Mouse (Mus musculus): ENCODE results near the gene Ntm. TPM values are rescaled to one million over a fixed set of nuclear protein-coding genes. Genes with fewer than 3 reads are reported as not detected.

The Ntm gene
- polyA plus RNA-seq, 1 experiment from 2014 or later = 21.4 TPM

DNA sequence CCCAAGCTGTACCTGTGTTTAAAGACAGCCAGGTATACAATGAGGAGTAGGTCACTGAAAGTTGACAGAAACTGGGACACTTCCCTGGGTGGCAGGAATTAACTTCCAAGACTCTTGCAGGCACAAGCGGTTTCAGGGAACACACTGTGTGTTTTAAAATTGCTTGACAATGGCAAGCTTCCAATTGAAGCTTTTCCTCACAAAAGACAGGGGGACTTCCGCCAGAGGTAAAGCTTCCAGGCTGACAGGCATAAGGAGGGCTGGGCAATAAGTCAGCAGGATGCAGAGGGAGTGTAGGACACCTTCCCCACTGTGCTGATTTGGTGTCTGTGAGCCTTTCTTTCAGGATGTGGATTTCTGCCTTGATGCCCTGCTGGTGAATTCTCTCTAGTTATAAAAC is 656.0 kb downstream of the Ntm start:
- Histone ChIP-seq H3K9me3 (no peaks in the 10 kb centered on the region), H3K27ac (no peak overlapping the region), H3K4me1 (no peaks in the 10 kb centered on the region), H3K36me3 (no peaks in the 10 kb centered on the region), H3K4me3 (no peak overlapping the region), H3K4me2 (no peak overlapping the region), H3K27me3 (no peaks in the 10 kb centered on the region), H3K9ac (no peak overlapping the region)
- WGBS = 19% methylated on average over 2 of the region's 2 CpGs
- no peak for ATAC-seq (ENCODE audit: borderline replicate concordance, extremely low read depth, low FRiP score, low TSS enrichment)

DNA sequence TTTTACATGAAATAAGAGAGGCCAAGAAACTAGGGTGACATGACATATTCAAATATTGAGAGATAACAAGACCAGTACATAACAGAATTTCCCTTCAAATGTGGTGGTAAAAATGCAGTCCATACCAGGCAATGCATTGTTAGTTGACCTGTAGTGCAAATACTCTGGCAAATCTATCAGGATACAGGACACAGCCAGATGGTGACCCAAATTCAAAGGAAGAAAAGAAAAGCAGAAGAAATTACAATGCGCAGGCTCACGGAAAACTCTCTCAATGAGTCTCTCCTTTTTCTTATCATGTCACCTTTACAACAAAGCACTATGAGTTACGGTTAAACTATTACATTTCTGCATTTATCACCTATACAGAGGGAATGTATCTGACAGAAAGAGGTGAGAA is 664.6 kb downstream of the Ntm start:
- WGBS = 77% methylated on average over 3 of the region's 3 CpGs
- no peak overlapping the region for H3K27ac ChIP-seq
- no peak overlapping the region for H3K4me2 ChIP-seq
- H3K4me3 ChIP-seq = no peak overlapping the region
- H3K9ac ChIP-seq = no peak overlapping the region
- no peaks in the 10 kb centered on the region for H3K4me1 ChIP-seq
- no peaks in the 10 kb centered on the region for H3K27me3 ChIP-seq
- ATAC-seq (ENCODE audit: borderline replicate concordance, extremely low read depth, low FRiP score, low TSS enrichment) = no peak
- H3K36me3 ChIP-seq = no peaks in the 10 kb centered on the region
- no peaks in the 10 kb centered on the region for H3K9me3 ChIP-seq

DNA sequence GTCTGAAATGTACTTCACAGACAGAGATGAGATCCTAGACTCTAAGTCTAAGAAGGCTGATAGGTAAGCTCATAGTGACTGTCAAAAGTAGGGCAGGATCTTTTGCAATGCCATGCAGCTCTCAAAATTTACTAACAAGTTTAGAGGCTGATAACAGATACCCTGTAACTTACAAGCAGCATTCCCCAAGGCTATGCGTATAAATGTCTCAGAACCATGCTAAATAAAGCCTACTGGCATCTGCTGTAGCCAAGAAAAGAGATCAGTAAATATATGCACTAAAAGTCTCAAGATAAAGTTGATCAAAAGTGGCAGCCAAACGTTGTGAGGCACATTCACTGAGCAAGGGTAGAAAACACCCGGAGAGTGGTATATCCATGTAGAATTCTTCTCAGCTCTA is 666.2 kb downstream of the Ntm start:
- H3K27me3 ChIP-seq = no peaks in the 10 kb centered on the region
- no peak overlapping the region for H3K4me2 ChIP-seq
- WGBS = 83% methylated on average over 3 of the region's 3 CpGs
- H3K36me3 ChIP-seq = no peaks in the 10 kb centered on the region
- no peak overlapping the region for H3K4me3 ChIP-seq
- no peak overlapping the region for H3K9ac ChIP-seq
- no peaks in the 10 kb centered on the region for H3K9me3 ChIP-seq
- H3K27ac ChIP-seq = no peak overlapping the region
- no peaks in the 10 kb centered on the region for H3K4me1 ChIP-seq
- no peak for ATAC-seq (ENCODE audit: borderline replicate concordance, extremely low read depth, low FRiP score, low TSS enrichment)

DNA sequence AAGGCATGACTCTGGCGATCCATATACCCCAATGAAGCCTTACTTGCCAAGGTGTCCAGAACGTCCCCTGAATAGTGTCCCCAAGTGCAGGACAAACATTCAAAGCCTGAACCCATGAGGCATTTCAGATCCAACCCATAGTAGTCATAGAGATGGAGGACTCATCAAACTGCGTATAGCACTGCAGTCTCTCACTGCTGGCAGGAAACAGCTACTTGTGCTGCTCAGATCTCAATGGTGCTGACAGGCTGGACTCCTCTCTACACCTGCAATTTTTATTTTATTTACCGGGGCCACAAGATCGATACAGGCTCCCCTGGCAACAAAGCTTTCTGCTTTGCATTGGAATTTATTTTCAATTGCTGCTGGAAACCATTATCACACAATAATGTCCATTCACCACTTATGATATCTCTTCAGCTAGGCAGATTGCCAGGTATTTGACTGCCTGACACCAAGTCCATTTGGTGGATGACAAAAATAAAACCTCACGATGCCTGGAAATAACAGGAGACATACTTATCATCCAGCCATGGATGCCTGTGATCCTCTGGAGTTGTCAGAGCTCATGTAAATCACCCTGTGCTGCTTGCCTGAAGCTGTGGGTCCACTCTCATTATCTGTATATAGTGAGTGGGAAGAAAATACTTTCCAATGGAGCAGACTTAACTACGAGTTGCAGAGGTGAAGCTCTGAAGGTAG is 674.8 kb downstream of the Ntm start:
- no peaks in the 10 kb centered on the region for H3K27me3 ChIP-seq
- H3K4me3 ChIP-seq = no peak overlapping the region
- 49% methylated on average over 7 of the region's 7 CpGs for WGBS
- H3K4me2 ChIP-seq = no peak overlapping the region
- no peaks in the 10 kb centered on the region for H3K36me3 ChIP-seq
- H3K4me1 ChIP-seq = peaks cover 5% of the 10 kb centered on the region; the same call in 1 of the 2 replicates
- ATAC-seq (ENCODE audit: borderline replicate concordance, extremely low read depth, low FRiP score, low TSS enrichment) = no peak
- no peak overlapping the region for H3K9ac ChIP-seq
- no peaks in the 10 kb centered on the region for H3K9me3 ChIP-seq
- H3K27ac ChIP-seq = no peak overlapping the region

DNA sequence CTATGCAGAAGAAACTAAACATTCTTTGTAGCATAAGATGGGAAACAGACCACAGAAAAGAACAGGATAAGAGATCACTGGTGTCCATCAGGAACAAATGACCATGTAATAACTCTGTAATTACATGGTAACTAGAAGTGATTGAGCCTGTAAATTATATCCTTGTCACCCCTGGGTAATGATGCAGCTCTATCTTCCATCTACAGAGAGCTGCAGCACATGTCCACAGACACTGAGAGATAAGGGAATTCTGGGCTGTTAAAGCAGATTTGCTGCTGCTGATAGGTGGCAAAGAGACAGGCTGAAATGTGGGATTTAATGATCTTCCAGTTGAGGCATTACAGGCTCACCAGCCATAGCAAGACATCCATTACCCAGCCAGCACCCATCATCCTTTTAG is 677.8 kb downstream of the Ntm start:
- Histone ChIP-seq H3K4me1 (peaks cover 5% of the 10 kb centered on the region; the same call in 1 of the 2 replicates), H3K36me3 (no peaks in the 10 kb centered on the region), H3K9me3 (no peaks in the 10 kb centered on the region), H3K27me3 (no peaks in the 10 kb centered on the region), H3K27ac (no peak overlapping the region), H3K4me2 (no peak overlapping the region), H3K9ac (no peak overlapping the region), H3K4me3 (no peak overlapping the region)
- ATAC-seq (ENCODE audit: borderline replicate concordance, extremely low read depth, low FRiP score, low TSS enrichment) = no peak

DNA sequence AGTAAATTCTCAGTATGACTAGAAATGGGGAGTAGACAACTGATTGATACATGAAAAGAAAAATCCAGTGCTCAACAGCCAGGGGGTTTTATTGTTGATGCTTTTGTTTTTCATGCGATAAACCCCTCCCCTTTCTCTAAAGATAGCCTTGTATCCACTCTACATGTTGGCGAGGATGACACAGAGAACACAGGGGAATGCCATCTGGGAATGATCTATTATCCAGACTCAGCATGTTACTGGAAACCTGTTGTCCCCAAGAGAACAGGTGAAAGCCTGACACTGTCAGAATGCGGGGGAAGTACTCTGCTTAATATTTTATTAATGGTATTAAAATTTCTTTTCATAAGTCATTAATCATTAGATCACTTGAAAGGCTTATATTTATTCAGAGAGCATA is 690.1 kb downstream of the Ntm start:
- H3K9ac ChIP-seq = no peak overlapping the region
- 78% methylated on average over 3 of the region's 3 CpGs for WGBS

DNA sequence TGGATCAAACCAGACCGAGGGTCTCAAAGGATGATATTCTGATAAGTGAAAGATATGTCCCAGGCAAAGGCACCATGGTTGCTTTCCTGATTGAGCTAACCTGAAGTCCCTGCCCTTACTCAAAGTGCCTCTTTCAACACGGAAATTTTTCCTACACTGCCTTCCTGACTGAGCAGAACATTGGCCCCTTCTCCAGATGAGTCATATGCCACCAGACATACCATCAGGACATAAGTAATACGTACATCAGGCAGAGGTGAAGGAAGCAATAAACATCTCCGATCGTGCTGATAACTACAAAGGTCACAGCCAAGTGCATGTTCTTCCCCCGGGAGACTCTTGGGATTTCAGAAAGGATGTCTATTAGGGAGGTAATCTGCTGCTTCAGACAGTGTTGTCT is 693.0 kb downstream of the Ntm start:
- WGBS = 51% methylated on average over 6 of the region's 6 CpGs
- Histone ChIP-seq H3K9ac (no peak overlapping the region), H3K4me2 (no peak overlapping the region), H3K27ac (no peak overlapping the region), H3K4me3 (no peak overlapping the region), H3K9me3 (no peaks in the 10 kb centered on the region), H3K27me3 (no peaks in the 10 kb centered on the region), H3K36me3 (no peaks in the 10 kb centered on the region), H3K4me1 (no peaks in the 10 kb centered on the region)
- ATAC-seq (ENCODE audit: borderline replicate concordance, extremely low read depth, low FRiP score, low TSS enrichment) = no peak

More for the DNA sequence above, 690.1 kb downstream of the Ntm start:
- Histone ChIP-seq H3K9me3 (no peaks in the 10 kb centered on the region), H3K27me3 (no peaks in the 10 kb centered on the region), H3K4me2 (no peak overlapping the region), H3K4me3 (no peak overlapping the region), H3K4me1 (no peaks in the 10 kb centered on the region), H3K27ac (no peak overlapping the region), H3K36me3 (no peaks in the 10 kb centered on the region)
- no peak for ATAC-seq (ENCODE audit: borderline replicate concordance, extremely low read depth, low FRiP score, low TSS enrichment)

DNA sequence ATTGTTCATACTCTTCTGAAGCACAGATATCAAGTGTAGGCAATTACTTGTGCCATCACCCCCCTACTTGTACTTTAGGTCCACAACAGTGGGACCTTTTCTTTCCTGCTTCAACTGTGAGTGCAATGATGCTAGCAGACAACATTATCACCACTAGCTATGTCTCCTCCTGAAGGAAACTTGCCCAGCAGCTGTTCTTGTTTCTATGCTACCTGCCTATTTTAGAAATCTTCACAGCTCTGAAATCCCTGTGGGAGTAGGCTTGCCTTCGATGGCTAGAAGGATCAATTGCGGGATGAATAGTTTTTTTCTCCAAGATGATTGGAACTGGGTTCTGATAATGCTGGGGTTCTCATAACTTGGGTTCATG is 693.7 kb downstream of the Ntm start:
- Histone ChIP-seq H3K27me3 (no peaks in the 10 kb centered on the region), H3K27ac (no peak overlapping the region), H3K4me1 (no peaks in the 10 kb centered on the region), H3K9ac (no peak overlapping the region), H3K4me2 (no peak overlapping the region), H3K36me3 (no peaks in the 10 kb centered on the region), H3K4me3 (no peak overlapping the region), H3K9me3 (no peaks in the 10 kb centered on the region)
- no peak for ATAC-seq (ENCODE audit: borderline replicate concordance, extremely low read depth, low FRiP score, low TSS enrichment)
- WGBS = 96% methylated on average over 2 of the region's 2 CpGs

DNA sequence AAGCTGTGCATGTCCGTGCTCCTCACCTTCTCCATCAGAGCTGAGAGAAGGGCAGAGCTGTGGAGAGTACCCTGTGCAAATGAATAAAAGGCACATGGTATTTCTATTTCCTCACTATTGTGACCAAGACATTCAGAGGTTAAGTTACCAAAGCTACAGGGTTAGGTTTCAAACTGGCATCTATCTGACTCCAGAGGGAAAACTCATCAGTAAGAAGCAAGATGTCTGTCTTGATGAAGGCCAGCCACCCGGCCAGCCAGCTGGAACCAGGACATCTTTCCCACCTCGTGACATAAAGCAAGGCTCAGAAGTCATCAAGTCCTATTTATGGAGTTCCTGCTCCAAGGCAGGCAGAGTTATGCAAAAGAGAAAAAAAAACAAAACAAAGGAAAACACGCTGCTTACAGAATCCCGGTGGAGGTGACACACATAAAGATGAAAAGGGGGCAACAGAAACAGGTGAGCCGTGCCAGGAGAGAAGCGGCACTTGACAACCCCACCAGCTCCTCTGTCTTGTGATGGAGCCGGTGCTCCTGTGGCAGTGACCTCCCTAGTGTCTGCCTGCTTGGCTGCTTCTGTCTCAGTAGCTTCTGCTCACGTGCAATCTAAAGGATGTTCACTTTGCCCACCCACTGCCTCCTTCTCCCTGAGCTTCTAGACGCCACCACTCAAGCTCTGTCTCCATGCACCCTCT is 694.2 kb downstream of the Ntm start:
- H3K9me3 ChIP-seq = no peaks in the 10 kb centered on the region
- no peak overlapping the region for H3K4me2 ChIP-seq
- no peak overlapping the region for H3K9ac ChIP-seq
- H3K27me3 ChIP-seq = no peaks in the 10 kb centered on the region
- H3K27ac ChIP-seq = no peak overlapping the region
- H3K4me3 ChIP-seq = no peak overlapping the region
- WGBS = 55% methylated on average over 10 of the region's 10 CpGs
- no peaks in the 10 kb centered on the region for H3K4me1 ChIP-seq
- no peaks in the 10 kb centered on the region for H3K36me3 ChIP-seq
- ATAC-seq (ENCODE audit: borderline replicate concordance, extremely low read depth, low FRiP score, low TSS enrichment) = no peak

DNA sequence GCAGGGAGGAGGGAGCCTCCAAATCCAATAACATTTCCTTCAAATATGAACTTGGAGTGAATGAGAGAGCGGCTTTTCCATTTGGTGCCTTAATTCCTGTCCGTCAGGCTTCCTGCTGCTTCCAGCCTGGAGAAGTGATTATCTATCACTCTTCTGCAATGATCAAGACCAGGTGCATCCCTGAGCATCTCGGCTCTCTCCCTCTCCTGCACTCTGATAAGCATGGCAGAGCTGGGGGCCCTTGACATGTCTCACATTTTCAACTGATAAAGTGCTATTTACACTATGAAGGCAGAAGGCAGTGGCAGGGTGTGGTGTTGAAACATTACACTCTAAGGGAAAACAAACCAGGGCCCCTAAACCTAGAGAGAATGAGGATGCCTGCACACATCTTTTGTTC is 695.3 kb downstream of the Ntm start:
- H3K9me3 ChIP-seq = no peaks in the 10 kb centered on the region
- no peak overlapping the region for H3K27ac ChIP-seq
- H3K9ac ChIP-seq = no peak overlapping the region
- H3K4me3 ChIP-seq = no peak overlapping the region
- H3K4me1 ChIP-seq = no peaks in the 10 kb centered on the region
- H3K36me3 ChIP-seq = no peaks in the 10 kb centered on the region
- WGBS = 36% methylated on average over 3 of the region's 3 CpGs
- H3K27me3 ChIP-seq = no peaks in the 10 kb centered on the region
- ATAC-seq (ENCODE audit: borderline replicate concordance, extremely low read depth, low FRiP score, low TSS enrichment) = no peak
- H3K4me2 ChIP-seq = no peak overlapping the region

DNA sequence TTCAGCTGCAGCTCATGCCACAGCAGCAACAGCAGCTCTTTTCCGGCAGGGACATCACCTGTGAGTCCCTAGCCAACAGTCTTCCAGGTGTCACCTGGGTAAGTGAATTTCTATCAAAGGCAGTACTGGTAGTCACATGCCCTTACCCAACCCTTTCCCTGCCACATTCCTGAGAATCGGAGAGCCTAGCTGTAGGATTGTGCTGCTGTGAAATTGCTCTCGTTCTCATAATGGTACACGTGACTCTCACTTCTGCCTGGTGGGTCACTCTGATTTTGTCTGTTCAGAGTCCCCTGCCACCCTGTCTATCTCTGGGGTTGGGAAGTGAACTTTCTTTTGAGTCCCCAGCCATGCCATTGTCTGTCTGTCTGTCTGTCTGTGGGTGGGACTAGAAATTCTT is 697.8 kb downstream of the Ntm start:
- no peaks in the 10 kb centered on the region for H3K36me3 ChIP-seq
- no peak overlapping the region for H3K9ac ChIP-seq
- no peaks in the 10 kb centered on the region for H3K9me3 ChIP-seq
- 37% methylated on average over 4 of the region's 4 CpGs for WGBS
- H3K27ac ChIP-seq = no peak overlapping the region
- no peak overlapping the region for H3K4me2 ChIP-seq
- no peak overlapping the region for H3K4me3 ChIP-seq
- H3K27me3 ChIP-seq = no peaks in the 10 kb centered on the region
- ATAC-seq (ENCODE audit: borderline replicate concordance, extremely low read depth, low FRiP score, low TSS enrichment) = no peak
- no peaks in the 10 kb centered on the region for H3K4me1 ChIP-seq

DNA sequence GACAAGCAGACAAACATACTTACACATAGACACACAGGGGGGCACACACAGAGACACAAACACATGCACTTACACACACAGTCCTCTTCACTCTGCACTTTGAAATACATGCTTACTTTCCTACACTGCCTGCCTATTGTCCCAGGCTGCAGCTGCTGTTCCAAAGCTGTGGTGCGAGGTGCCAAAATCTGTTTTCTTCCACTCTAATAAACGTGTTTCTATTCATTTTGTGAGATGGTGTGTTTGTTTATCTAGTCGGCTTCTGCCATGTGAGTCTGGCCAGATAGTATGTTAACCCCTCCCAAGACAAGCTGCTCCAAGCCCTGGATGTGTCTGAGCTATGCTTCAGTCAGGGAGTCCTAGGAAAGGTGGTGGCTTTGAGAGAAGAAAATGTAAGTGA is 700.1 kb downstream of the Ntm start:
- H3K4me2 ChIP-seq = no peak overlapping the region
- no peaks in the 10 kb centered on the region for H3K27me3 ChIP-seq
- no peak overlapping the region for H3K27ac ChIP-seq
- WGBS = 30% methylated on average over 3 of the region's 3 CpGs
- H3K9ac ChIP-seq = no peak overlapping the region
- no peaks in the 10 kb centered on the region for H3K4me1 ChIP-seq
- ATAC-seq (ENCODE audit: borderline replicate concordance, extremely low read depth, low FRiP score, low TSS enrichment) = no peak
- H3K9me3 ChIP-seq = no peaks in the 10 kb centered on the region
- H3K4me3 ChIP-seq = no peak overlapping the region
- no peaks in the 10 kb centered on the region for H3K36me3 ChIP-seq

Measured in lung, embryonic 15.5 days (tissue).